Mouse (Mus musculus): ENCODE results near the gene Etnppl.

DNA sequence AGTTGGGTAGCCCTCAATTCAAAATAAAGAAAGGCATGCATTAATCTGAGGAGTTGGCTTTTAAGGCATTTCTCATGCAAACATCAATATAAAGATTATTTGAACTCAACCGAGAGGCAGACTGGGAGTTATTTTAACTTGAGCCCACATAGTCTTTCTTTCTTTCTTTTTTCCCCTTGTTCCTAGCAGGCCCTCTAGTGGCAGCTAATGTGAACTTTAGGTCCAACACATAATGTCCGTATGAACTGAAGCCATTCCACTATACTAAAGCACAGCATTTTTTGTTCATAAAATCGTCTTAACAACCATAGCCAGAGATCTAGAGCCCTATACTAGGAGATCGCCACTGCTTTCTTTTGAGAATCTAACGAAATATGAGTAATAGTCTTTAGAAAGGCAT is 42.6 kb upstream of the Etnppl start:
- peak; percentile 23 for TF ChIP-seq CTCF (IDR thresholded peaks at IDR 0.05; ENCODE audit: low read depth, low read length)
- no peak for TF ChIP-seq POLR2A (IDR thresholded peaks at IDR 0.05; ENCODE audit: extremely low read depth, insufficient read depth, low read length)

All from liver, adult 2 months (tissue).